Mouse (Mus musculus) adrenal gland, postnatal 10 days (tissue): ENCODE data around the gene Adap2. TPM values are rescaled to one million over a fixed set of nuclear protein-coding genes. Genes with fewer than 3 reads are reported as not detected.
"Not testable (repeated sequence)": the region's sequence is repeated elsewhere in the genome, so short reads cannot be mapped to it uniquely, and the experiment has no call there.

Experiments used
- DNase-seq: peaks from one replicate; pipeline ENCODE4 v3.0.0; 2021; ENCODE audit warnings: mixed read lengths
- total RNA-seq, 2 experiments: library from RNA; stranded (reverse); gene quantifications; 2 replicates each; pipeline ENCODE4 v1.2.3; 2021

Adap2 gene
- total RNA-seq, 2 experiments from 2014 or later = 10.4 to 12.5 TPM

GRCm38 (mm10) chr11:80159018-80159417, 5.1 kb downstream of the Adap2 start:
- DNase-seq = no peak

GRCm38 (mm10) chr11:80161041-80161440, 7.1 kb downstream of the Adap2 start:
- DNase-seq = no peak

DNA sequence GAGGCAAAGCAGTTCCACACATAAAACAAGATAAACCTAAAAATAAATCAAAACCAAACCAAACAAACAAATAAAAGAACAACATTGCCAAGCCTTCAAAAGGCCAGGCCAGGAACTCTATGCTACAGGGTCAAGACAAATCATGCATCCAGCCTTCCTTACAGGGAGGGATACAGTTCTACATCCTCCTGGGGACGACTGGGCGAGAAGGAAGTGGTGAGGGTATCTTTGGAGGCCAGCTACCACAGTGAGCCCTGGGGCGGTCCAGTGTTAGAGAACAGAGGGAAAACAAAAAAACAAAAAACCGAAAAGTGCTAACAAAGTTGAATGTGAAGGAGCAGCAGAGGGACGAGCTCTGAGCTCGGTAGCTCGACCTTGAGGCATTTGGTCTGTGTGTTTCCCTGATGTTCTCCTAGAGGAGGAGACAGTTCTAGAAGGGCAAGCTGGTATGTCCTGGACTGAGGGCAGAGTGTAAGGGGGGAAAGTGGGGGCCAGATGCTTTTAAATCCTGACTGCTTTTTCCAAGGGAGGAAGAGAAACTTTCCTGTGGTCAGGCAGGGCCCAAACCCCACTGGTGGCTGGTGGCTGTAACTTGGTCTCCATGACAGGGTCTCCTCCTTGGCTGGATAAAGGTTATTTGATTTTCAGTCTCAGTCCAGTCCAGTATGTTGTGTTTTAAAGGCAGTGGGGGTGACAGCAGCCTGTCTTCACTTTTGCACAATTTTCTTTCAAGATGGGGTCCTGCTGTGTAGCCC, 9.6 kb downstream of the Adap2 start:
- no peak for DNase-seq

DNA sequence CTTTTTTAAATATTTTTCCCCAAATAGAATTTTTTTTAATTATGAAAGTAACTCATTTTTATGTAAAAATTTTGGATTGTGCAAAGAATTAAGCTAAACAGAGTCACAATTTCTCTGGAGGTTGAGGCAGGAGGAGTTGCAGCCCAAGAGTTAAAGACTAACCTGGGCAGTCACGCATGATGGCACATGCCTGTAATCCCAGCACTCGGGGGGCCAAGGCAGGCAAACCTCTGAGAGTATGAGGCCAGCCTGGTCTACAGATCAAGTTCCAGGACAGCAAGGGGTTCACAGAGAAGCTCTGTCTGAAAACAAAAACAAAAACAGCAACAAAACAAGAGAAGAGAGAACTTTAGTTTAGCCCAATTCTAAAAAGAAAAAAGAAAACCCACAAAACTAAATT, 10.3 kb downstream of the Adap2 start:
- no peak for DNase-seq

DNA sequence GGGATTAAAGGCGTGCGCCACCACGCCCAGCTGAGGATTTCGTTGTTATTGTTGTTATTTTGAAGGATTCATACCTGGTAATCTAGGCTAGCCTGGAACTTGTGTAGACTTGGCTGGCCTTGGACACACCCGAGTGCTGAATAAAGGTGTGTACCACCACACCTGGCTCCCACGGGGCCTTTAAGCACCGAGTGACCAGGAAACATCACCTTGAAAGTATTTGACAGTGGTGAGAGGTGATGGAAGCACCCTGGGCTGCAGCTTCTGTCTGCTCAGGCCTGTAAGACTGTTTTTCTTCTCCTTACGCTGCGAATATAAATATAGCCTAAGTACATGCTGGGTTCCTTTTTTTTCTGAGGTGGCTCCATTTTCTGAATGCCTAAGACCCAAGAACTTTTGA, 14.2 kb downstream of the Adap2 start:
- DNase-seq = no peak

DNA sequence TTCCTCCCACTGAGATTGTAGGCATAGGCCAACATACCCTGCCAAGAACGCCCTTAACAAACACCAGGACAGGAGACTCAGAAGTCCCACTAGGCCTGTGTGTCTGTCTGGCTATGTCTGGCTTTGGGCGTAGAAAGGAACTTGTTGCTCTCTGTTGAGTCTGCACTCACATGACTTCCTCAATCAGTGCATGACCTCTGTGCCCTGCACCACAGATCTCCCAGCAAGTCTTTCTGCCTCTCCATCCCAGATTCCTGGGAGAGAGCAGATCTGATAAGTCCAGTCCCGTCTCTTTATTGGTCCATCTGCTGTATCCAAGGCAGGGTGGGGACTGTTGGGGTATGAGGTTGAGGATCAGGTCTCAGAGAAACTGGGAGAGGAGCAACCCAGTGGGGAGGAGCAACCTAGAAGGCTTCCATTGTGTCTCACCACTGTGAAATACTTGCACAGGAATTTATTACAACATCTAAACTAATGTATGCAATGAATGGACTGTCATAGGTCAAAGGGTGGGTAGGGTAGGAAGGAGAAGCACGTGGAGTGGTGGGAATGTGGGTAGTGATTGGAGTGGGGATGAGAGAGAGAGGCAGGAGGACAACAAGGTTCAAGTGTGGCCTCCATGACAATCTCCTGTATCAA, 14.8 kb downstream of the Adap2 start:
- no peak for DNase-seq

- no peak for DNase-seq
These were observed 15.7 kb downstream of the Adap2 start for GRCm38 (mm10) chr11:80169629-80170028.

- no peak for DNase-seq
These were observed 16.4 kb downstream of the Adap2 start for GRCm38 (mm10) chr11:80170351-80170750.

DNA sequence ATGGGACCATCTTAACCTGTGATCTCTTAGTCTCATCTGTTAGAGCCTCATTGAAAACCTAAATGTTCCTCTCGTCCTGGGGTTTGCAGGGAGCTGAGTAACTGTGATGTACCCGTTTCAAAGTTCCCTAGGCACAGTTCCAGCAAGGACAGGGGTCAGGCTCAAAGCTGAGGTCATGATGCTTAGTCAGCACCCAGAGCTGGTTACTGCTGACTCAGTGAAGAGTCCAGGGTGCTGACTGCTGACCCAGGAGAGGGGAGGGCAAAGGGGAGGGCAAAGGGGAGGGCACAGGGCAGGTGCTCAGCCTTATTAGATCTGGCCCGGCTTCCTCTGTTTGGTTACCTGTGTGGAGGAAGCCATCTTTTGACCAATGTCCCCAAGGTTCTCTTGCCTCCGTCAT, 18.0 kb downstream of the Adap2 start:
- DNase-seq = peak; percentile 73

DNA sequence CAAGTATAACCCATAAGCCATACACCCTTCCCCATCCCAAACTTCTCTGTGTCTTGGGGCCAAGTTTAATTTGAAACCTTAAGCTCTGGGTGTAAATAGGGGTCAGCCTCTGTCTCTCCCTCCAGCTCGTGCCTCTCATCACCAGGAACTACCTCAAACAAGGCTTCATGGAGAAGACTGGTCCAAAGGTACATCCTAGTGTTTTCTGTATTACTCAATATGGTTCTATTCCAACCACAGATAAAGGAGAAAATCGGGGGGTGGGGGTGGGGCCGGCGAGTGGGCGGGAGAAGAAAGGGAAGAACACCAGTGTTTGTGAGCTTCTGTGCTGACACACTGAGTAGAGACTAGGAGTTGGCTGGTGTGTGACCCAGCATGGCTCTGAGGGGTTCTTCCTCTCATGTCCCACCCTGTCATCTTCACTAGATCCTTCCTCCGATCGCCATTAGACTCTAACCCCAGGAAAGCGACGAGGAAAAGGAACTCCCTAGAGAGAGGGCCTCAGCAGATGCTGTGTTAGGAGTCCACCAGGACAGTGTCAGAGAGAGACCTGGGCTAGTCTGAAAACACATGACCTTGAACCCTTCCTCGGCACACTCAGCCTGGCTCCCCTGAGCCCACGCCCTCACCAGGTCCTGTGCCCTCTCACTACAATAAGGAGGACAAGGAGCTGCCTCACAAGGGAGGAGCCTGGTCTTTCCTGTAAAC, 20.2 kb downstream of the Adap2 start:
- DNase-seq = no peak

GRCm38 (mm10) chr11:80176911-80177895, 23.3 kb downstream of the Adap2 start:
- DNase-seq = peak; percentile 28

- DNase-seq = no peak
These were observed 24.4 kb downstream of the Adap2 start for GRCm38 (mm10) chr11:80178316-80178715.

DNA sequence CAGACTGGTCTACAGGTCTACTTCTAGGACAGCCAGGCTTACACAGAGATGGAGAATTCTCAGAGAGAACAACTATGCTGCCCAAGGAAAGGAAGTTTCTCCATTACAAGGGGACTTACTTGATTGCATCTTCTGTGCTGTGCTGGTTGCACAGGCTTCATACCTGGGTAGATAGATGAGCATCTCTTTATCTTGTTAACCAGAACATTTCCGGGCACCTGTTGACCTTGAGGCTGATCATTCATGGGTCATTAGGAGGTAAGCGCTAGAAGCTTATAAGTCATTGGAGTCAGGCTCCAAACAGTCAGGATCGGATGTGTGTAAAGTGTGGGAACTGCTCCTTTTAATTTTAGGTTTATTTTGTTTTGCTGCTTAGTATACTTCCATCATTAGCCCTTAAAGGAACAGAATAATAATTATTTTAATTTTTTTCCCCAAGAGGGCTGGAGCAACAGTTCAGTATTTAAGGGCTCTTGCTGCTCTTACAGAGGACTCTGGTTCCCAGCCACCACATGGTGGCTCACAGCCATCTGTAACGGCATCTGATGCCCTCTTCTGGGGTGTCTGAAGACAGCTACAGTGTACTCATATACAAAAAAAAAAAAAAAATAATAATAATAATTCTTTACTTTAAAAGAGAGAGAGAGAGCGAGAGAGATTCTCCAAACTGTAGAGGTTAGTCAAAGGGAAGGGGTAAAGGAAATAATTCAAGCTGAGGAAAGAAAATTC, 27.3 kb downstream of the Adap2 start:
- no peak for DNase-seq

- DNase-seq = not testable (repeated sequence)
These were observed 29.3 kb downstream of the Adap2 start for GRCm38 (mm10) chr11:80183054-80183704.

- peak; percentile 96 for DNase-seq
These were observed 29.9 kb downstream of the Adap2 start, which contains the start of gene Rnf135 for GRCm38 (mm10) chr11:80183705-80184255. Gene Rnf135, plus strand, starts transcription at chr11:80183851.

DNA sequence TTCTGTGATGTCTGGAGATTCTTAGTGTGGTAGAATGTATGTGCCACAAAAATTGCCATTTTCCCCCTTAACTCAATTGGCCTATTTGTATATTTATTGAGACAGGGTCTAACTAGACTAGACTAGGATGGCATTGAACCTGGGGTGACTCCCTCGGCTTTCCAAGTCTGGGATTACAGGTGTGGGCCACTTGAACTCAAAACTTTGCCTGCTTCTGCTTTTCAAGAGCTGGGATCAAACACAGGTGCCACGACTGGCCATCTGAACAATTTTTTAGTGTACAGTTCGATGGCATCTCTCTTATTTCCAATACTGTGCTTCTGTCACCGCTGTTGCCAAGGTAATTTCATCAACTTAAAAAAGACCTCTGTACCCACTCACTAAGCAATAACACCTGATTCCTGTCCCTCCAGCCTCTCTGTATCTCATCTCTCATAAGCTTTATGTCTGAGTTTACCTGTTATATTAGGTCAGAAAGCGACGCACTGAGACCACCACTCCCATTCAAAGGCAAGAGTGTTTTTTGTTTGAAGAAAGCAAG, 30.7 kb downstream of the Adap2 start:
- DNase-seq = no peak

DNA sequence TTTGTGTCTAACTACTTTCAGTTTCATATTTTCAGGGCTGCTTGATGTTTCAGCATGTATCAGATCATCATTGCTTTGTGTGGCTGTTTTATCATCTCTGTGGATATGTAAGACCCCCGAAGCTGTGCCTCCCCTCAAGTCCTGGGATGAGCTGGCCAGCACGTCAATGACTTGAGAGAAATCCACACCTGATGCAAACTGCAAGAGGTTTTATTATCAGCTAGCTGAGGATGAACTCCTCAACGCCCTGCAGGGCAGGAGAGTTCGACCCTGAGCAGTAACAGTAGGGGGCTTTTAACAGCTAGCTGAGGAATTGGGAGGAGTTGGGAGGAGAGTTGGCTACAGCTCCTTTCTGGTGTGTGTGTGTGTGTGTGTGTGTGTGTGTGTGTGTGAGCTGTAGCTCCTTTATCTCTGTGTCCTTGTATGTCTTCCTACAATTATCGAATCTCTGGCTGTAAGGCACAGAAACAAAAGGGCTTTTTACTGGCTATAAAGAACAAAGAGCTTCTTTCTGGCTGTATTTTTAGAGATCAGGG, 31.6 kb downstream of the Adap2 start:
- DNase-seq = not testable (repeated sequence)

GRCm38 (mm10) chr11:80190280-80190679, 36.4 kb downstream of the Adap2 start:
- no peak for DNase-seq

GRCm38 (mm10) chr11:80193827-80194226, 39.9 kb downstream of the Adap2 start:
- no peak for DNase-seq

DNA sequence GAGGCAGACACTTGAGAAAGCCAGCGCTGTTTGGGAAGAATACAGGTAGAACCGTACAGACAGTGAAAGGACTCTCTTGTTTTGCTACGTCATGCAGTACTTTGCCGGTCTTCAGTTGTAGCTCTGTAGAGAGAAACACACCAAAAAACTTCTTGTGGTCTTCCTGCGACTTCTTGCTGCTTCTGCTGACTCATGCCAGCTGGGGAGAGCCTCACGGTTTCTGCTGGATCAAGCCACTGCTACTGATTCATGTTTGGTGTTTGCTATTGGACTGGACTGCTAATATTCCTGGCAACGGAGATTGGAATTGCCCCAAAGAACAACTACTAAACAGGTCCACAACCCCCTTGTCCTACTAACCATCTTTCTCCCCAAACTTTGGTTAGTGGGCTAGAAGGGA, 42.4 kb downstream of the Adap2 start:
- no peak for DNase-seq
